Mouse (Mus musculus): ENCODE data around the gene Vmn1r231. TPM values are rescaled to one million over a fixed set of nuclear protein-coding genes. Genes with fewer than 3 reads are reported as not detected.

Vmn1r231 gene
- total RNA-seq (2021), result not detected
- long read RNA-seq, experiment 1, result 0 reads
- long read RNA-seq, experiment 2, result 0 reads

GRCm38 (mm10) chr17:20904991-20905390 is at the start of gene Vmn1r231:
Vmn1r231 (minus strand) TSS chr17:20905091.
- DNase-seq, result no peak

- no peak for DNase-seq
Measured at GRCm38 (mm10) chr17:20946636-20947035, 41.7 kb upstream of the Vmn1r231 start.

GRCm38 (mm10) chr17:20946026-20946565 is 41.2 kb upstream of the Vmn1r231 start:
- no peak for DNase-seq

GRCm38 (mm10) chr17:20944985-20945891 is 40.3 kb upstream of the Vmn1r231 start, which contains the start of gene Ppp2r1a:
Ppp2r1a (plus strand) TSS chr17:20945311.
- peak; percentile 100 for DNase-seq

GRCm38 (mm10) chr17:20944226-20944625 is 39.3 kb upstream of the Vmn1r231 start:
- peak in 1 of 2 experiments; percentile 2 for DNase-seq

- no peak for DNase-seq
Measured at GRCm38 (mm10) chr17:20919614-20920013, 14.7 kb upstream of the Vmn1r231 start, which contains the start of gene Vmn1r232. Vmn1r232 (minus strand) TSS chr17:20919714.

- DNase-seq, result no peak
Measured at GRCm38 (mm10) chr17:20840144-20840543, 64.7 kb downstream of the Vmn1r231 start, which contains the start of gene Vmn1r230. Vmn1r230 (plus strand) TSS chr17:20840444.

Other genes starting within 250 kb of the Vmn1r231 start
- not detected for gene Vmn1r226, start 222.2 kb downstream of the Vmn1r231 start, total RNA-seq (2021)
- not detected for gene Vmn1r227, start 175.2 kb downstream of the Vmn1r231 start, total RNA-seq (2021)
- not detected for gene Vmn1r228, start 118.9 kb downstream of the Vmn1r231 start, total RNA-seq (2021)
- not detected for gene Vmn1r229, start 93.5 kb downstream of the Vmn1r231 start, total RNA-seq (2021)
- gene Vmn1r230, start 64.6 kb downstream of the Vmn1r231 start, total RNA-seq (2021), result not detected
- not detected for gene Vmn1r232, start 14.6 kb upstream of the Vmn1r231 start, total RNA-seq (2021)
- 100 to 1,000 TPM; 173 to 183 TPM for gene Ppp2r1a, start 40.2 kb upstream of the Vmn1r231 start, total RNA-seq (2021)
- not detected for gene Vmn1r233, start 91.4 kb upstream of the Vmn1r231 start, total RNA-seq (2021)
- 1 to 10 TPM; 6.9 to 7.2 TPM for gene Zfp160, start 103.8 kb upstream of the Vmn1r231 start, total RNA-seq (2021)